Mouse (Mus musculus): ENCODE data around the gene Palmd.
A peak's percentile ranks its signal among the peaks of the same experiment; 100 is the strongest.

Palmd gene

DNA sequence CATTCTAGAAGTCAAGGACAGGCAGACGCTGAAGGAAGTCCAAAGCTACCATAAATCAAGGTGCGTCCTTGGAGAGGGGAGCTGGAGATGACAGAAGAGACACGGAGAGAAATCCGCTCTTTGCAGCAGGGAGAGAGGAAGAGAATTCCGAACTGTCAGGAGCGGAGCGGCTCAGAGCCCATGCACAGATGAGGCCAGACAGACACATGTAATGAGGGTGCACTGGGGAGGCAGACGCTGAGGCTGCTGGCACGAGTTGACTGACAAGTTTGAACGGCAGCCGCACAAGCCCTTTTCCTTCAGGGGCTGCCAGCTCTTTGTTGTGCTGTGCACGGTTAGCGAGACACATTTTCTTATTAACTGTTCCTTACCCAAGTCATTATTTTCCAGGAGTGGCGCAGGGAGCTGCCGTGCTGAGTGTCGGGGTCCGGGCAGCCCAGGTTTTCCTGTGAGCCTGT lies at the start of gene Palmd:
Gene Palmd (minus strand): TSS at position 448 of the 458 bp plus-strand sequence.
- peak; percentile 59 to 78 for DNase-seq

DNA sequence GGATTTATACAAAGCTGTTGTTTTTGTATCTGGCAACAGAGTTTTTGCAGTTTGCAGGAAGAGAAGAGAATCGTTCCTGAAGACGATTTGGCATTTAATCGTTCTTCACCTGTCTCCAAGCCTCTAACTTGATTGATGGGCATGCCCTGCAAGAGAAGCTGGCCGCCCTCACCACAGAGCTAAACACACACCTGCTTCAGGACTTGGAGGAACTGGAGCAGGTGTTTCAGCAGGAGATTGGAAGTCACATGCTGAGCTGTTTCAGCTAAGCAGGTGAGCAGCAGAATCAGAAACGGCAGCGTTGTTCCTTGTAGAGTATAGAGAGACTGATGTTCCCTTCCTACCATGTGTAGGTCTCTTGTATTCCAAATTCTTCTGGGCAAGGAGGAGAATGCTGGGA lies 41.4 kb upstream of the Palmd start:
- DNase-seq: no peak

DNA sequence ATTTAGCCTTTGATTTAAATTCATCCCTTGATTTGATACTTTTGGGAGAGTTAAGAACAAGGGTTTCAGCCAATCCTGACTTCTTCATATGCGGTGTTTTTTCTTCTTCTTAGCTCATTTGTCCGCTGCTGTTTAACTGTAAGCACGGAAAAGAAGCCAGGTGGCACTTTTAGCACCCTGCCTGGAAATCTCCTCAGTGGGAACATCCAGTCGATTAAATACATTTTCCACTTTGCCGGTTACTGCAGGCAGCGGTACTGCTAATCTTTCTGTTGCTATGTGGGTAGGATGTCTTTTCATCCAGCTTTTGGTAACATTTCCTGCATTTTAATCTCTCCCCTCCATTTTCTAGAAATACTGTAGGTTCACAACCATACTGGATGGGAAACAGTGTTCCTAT lies 38.6 kb upstream of the Palmd start:
- DNase-seq: no peak

DNA sequence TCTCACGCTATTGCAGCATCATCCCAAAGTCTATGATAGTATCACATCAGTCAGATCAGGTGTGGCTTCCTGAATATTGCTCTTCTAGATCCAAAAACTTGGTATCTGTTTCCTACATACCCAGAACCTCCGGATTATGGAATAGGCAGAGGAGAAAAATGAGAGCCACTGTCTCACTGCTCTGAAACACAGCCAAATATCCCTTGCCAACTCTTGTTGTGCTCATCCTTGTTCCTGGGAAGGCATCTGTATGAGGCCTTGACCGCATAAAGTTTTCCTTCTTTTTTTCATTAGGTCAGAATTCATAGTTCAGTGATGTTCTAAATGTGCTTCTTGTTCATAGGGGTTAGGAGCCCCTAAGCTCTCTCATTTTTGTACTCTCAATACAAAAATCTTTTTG lies 37.8 kb upstream of the Palmd start:
- DNase-seq: no peak

DNA sequence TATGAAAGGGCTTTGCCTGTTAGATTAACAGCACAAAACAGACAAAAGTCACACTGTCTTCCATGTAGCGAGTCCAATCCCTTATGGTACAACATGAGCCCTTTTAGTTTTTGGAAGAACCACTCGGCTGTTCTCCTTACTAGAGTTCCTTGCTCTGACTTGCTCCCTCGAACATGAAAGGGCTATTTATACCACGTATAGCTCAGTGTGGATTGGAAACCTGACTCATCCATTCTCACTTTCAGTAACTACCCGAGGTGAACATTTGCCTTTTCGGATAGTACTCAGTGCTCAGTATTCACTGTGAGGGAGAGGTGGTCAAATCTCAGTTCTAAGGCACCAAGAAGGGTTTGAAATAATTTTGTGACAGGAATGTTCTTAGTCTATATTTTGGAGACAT lies 34.6 kb upstream of the Palmd start:
- DNase-seq: no peak

DNA sequence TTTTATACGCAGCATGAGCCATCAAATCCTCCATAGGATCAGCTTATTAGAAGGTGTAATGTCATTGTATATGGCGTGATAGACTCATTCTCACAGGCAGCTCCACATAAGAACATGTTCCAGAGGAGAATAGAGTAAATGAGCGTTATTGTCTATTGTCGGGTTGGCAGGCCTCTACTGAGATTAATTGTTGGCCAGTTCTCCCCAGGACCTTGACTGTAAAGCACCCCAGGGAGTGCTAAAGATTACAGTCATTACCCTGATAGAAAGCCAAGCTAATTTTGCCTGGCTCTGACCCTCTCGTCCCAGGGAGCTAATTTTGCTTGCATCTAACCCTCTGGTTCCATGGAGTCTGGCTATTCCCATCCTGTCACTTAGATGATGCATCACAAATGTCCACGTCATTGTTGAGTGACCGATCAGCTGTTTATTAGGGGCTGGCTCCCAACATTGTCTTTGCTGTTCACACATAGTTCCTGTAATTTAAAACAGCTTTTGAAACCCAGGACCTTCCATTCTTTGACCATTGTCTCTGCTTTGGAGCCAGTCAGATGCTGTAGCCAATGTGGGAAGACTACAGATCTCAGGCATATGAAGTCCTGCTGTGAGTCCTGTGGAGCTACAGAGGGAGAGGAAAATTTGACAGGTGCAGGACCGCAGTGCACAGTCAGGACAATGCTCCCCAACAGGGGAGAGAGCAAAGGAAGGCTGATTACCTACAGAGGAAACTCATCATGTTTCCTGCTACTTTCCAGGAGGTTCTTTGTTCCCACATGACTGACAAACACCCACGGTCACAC lies 33.1 kb upstream of the Palmd start:
- DNase-seq: no peak

DNA sequence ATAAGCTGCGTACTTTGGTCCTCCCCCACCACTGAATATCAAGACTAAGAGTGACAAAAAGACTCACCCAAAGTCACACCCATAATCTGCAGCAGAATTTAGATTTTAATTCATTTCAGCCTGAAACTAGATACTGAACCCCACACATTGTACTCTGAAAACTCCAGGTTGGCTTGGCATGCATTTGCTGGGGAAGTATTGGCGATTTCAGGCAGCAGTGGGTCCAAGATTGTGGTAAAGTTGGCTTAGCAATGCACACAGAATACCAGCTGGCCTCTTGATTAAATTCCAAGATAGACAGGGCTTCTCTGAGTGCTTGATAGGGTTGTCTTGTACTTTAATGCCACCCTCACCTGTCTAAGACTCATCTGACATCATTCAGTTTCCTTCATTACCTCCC lies 24.2 kb upstream of the Palmd start:
- no peak for DNase-seq

DNA sequence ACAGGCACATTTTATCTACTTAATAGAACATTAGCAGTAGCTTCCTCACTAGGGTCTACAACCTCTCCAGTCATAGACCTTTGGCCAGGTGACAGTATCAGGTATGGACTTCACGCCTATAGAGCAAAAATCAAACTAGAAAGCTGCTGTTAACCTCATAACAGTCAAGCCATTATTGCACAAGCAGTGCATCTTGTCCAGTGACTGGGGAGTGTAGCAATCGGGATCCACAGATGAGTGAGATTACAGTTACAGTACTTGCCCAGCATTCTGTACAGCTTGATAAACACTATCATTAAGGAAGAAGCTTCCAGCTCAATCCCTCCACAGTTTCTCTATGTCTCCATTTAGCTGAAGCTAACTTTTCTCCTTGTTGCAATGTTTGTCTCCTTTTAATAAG lies 22.4 kb upstream of the Palmd start:
- DNase-seq: no peak

DNA sequence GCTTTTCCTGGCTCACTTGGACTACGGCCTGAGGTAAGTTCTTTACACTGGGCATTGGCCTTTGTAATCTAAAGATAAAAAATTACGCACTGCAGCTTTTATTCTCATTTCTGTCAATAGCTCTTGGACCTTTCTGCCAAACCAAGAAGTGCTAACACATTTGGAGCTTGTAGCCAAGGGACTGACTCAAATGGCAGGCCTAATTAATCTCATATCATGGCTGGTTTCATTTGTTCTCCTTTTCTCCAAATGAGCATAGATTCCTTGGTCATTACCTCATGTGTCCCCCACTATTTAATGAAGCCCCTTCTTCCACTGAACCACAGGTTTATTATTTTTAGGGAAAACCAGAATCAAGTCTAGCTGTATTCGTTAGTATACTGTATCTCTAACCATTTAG lies 19.4 kb upstream of the Palmd start:
- no peak for DNase-seq

DNA sequence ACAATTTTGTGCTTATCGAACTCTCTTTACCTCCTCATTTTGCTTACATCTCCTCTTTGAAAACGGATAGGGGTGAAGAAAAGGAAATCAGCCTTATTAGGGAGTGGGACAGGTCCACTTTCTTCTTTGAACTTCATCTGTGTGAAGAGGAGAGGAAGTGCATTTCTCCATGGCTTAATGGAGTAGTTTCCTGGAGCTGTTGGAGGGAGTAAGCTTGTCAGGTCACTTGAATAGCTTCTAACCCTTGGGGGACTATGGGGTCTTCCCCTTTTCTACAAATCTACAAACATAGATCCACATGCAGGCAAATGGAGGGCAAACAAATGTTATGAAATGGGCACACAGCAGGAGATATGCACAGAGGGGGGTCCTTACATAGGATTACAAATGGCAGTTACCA lies 17.7 kb upstream of the Palmd start:
- no peak for DNase-seq

DNA sequence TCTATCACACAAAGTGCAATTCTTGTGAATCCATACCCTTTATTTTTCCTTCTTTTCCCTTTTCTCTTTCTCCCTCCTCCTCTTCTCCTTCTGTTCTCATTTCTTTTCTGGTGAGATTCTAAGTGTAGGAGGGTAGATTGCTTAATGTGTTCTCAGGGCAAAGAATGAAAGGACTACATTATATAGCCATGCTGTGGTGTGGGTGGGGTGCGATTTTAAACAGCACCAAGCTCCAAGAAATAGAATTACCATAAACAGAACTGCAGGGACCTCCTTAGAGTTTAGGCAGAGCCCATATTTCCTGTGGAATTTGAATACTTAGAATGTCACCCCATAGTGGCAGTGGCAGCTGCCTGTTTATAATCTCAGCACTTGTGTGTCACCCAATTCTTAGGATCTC lies 17.0 kb upstream of the Palmd start:
- DNase-seq: no peak

DNA sequence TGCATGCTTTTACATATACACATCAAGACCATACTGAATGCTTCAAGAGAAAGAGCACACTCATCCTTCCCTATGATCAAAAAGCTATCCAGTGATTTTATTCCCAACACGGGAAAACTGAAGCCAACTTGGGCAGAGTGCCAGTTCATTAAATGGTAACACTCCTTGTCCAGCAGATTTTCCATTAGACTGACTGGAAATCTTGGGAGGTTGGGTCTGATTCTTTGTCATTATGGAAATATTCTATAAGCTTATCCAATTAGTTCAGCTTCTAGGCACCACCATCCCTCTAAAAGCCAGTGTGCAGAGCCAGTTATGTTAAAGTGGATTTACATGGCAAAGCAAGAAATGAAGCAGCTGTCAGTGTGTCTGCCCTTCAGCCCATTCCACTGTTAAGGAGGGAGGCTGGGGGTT lies 16.3 kb upstream of the Palmd start:
- DNase-seq: no peak

DNA sequence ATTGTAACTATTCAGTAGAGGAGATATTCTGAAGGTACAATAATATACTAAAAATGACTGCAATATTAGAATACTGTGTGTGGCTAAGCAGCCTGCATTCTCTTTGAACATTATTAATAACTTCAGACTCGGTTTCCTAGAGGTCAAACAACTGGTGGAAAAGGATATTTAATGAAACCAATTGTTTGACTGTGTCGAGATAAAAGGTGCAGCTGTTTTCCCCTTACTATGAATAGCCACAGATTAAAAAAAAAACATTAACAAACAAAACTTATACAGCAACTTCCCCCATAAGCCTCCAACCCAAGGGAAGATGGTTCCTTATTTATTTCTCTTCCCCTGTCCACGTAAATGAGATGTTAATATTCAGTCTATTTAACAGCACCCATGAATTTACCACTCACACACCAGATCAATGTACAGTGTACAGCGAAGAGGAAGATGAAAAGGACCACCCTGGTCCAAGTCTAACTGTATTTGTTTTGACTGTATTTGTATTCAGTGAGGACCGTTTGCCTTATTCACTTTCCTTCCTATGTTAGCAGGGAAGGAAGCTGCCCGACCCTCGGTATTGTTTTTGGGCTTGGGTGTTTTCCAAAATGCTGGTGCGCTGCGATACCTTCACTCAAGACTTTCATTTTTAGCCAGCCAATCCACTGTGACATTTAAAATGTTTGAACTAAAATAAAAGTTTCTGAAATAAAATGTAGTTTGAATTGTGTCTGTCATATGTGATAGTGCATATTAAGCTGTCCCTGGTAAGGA lies 13.2 kb upstream of the Palmd start:
- DNase-seq: no peak

DNA sequence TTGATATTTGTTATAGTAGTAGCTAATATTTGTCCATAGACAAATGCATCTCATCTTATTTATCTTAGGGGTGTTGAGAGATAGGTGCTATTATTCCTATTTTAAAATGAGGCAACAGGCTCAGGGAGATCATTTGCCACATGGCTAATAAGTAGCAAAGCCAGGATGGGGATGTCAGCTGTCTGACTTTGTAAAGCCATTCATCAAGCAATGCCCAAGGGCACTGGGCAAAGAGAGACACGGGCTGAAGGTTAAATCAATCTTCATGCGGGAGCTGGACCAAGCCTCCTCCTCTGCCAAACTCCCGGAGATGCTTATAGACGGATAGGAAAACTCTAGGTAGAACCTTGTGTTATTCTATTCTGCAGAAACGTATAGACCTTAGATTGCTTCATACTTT lies 999 bp upstream of the Palmd start:
- no peak for DNase-seq

DNA sequence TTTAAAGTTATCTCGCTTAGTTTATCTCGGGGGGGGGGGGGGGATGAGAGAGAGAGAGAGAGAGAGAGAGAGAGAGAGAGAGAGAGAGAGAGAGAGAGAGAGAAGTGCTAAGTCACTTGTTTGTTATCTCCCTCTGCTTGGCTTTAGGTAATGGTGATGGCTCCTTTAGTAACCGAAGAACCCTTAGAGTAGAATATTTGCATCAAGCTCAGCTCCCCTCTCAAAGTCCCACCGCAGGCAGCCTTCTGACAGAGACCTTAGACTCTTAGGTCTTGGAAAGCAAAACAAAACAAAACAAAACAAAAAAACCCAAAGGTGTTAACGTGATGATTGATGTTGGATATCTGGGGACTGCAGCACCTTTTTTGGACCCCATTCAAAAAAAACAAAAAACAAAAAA lies 216 bp upstream of the Palmd start:
- no peak for DNase-seq

DNA sequence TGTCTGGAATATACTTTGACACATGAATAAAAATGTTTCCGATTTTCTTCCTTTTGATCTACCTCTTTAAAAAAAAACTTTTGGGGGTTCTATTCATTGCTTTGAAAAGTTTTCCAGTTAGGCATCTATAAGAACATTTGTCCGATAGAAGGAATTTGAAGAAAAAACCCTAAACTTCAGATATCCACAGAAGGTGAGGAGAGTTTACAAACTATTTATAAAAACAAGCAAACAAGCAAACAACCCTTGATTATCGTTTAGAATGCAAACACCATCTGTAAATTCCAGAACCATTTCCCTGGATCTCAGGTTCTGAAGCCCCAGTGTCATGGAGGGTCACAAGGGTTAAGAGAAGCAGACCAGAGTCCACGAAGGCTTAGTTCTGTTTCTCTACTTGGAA lies 820 bp downstream of the Palmd start, which contains the start of gene 4930455H04Rik:
Gene 4930455H04Rik (plus strand): TSS at position 301 of the 400 bp plus-strand sequence.
- no peak for DNase-seq

DNA sequence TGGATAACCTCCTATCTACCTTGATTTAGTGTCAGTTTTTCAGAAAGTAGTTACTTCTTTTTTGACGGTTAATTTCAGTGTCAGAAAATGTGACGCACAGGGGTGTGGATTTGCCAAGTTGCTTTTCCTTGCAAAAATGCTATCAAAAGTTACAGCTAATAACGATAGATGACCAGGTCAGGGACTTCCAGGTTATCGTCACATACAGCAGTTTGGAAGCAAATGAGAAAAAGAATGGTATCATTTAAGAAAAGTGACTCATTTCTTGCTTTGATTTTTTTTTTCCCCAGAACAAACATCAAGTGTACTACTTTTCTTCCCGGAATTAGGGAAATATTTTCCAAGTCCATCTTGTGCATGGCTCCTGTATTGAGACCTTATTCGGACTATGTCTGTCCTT lies 1.4 kb downstream of the Palmd start:
- no peak for DNase-seq

DNA sequence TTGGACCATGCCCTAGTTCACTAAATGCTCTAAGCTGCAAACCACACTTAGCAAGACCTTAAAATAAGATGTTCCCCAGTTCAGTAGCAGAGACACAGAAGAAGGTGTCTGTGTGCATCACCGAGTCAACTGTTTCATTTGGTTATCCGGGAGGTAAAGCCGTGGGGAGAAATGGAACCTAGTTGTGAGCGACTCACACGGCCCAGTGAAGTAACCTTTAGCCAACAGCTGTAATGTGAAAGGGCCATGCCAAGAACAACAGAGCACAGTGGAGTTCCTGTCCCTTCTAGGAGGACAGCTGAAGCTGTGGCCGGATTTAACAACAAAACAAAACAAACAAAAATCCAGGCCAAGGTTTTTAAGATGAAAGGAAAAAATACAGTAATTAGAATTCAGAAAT lies 2.0 kb downstream of the Palmd start:
- DNase-seq: no peak

DNA sequence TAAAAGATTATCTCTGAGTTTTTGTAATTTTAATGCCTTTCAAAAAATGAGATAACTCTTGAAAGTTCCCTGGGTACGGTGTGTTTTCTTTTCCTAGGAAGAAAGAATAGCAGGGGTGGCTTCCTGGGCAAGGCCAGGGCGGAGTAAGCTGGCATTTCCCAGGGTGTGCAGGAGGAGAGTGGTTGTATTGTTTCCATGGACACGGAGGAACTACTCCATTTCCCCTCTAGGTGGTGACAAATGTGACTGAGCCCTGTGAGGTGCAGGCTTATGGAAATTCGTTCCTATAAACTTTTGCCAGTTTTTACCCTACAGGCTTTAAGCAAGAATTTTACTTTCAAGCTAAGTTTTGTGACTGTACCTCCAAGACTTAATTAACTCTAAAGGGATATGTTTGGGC lies 2.6 kb downstream of the Palmd start:
- peak; percentile 56 to 67 for DNase-seq

DNA sequence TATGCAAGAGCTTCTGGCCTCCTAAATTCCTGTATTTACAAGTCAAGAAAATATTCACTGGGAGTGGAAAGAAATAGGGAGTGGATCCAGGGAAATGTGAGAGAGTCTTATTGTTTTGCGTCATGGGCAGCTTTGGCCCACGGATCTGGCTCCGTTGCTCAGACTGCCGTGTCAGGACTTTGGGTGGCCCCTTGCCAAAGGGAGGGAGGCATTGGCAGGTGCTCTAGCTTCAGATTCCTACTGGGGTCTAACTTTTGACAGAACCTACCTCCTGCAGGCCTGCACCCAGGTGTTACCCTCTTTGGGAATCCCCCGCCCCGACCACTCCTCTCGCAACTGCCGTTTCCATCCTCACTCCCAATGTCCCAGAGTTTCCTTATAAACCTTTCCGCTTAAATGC lies 4.4 kb downstream of the Palmd start:
- DNase-seq: peak; percentile 49 to 61

DNA sequence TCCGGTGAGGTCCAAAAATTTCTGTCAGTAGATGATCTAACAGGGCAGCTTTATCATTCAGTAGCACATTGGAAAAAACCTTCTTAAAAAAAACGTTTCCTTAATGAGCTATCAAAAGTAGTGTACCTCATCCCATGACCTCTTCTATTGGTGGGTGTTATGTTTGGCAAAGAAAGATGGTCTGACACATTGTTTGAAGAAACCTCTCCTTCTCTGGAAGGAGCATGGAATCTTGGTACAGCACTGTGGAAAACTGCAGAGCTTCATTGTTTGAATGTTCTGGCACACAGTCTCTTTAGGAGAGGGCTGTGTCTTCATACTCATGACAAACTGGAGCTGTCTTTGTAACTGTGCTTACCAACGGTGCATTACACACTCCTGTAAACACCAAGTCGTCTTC lies 5.6 kb downstream of the Palmd start:
- DNase-seq: no peak

DNA sequence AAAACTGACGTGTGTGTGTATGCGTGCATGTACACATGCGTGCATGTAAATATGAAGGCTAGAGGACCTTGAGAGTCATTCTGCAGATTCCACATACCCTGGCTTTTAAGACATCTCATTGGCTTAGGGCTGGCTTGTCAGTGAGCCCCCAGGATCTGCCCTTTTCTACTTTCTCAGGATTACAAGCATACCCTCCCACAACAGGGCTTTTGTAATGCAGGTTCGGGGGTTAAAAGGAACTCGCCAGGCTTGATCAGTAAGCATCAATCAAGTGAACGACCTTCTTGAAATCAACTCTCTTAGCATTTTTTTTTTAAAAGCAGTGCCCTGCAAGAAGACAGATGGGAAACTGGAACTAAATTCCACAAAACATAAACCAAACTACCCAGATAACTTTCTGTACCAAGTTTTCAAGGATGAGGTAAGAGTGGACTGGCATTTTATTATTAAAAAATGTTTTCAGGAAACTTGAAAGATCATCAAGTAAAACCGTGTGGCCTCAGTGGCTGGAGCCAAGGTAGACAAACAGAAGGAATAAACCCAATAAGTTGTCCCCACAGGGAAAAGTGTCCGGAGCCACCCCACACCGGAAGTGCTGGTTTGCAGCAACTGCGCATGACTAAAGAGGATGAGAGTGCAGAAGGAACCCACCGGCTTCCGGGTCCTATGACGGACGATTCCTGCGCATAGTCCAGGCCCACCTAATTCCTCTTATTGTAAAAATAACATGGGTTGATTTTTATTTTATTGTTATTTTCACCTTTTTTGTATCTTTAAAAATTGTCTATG lies 7.2 kb downstream of the Palmd start:
- DNase-seq: no peak

DNA sequence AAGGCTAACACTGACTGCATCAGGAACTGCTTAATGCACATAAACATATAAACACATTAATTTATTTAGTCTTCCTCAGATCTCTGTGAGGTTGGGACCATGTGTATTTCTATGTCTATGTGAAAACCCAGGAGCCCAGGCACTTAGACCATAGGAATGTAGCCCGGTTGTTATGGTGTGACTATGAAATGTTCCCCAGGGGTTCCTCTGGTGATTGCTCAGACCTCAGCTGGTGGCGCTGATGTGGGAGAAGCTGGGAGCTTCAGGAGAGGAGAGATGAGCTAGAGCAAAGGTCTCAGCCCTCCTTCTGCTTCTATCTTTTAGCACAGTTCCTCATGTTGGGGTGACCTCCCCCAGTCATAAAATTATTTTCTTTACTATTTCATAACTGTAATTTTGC lies 8.4 kb downstream of the Palmd start:
- no peak for DNase-seq

DNA sequence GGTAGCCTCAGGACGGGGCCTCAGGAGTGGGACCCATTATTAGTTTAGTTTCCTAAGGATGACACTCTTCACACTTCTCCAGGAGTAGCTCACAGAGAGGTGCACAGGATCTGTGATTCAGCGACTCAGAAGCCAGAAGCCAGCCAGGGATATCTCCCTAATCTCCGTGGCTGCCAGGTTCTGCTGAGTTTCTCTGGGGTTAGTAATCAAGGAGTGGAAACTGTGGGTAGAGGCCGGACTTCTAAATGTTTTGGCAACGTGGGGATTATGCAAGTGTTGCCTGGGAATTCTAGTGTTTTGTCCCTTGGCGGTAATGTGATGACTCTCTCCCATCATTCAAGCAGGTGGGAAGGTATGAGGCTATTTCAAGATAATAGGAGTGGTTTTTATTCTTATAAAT lies 13.7 kb downstream of the Palmd start:
- no peak for DNase-seq
